Mouse (Mus musculus) brain, embryonic 14.5 days (tissue): ENCODE data around the gene Eif2b3. TPM values are rescaled to one million over a fixed set of nuclear protein-coding genes. Genes with fewer than 3 reads are reported as not detected.
A peak's percentile ranks its signal among the peaks of the same experiment; 100 is the strongest.

Source experiments
- DNase-seq: peaks from one replicate; pipeline ENCODE4 v3.0.0-alpha.2; 2011; ENCODE audit warnings: low read depth
- CTCF ChIP-seq: fragments of 200-500 bp; IDR thresholded peaks from 2 replicates; pipeline ENCODE4 v1.5.1; 2012; ENCODE audit warnings: inconsistent platforms, mild to moderate bottlenecking, moderate library complexity, borderline replicate concordance; ENCODE audit not compliant: insufficient read depth, insufficient read length; ENCODE audit errors: extremely low read depth
- POLR2A ChIP-seq: fragments of 200-500 bp; IDR thresholded peaks from 2 replicates; pipeline ENCODE4 v1.6.1; 2012; ENCODE audit warnings: mild to moderate bottlenecking, inconsistent platforms, borderline replicate concordance; ENCODE audit not compliant: poor library complexity, insufficient read depth, insufficient read length, severe bottlenecking; ENCODE audit errors: extremely low read depth
- polyA plus RNA-seq: library from polyadenylated mRNA; depleted of rRNA; stranded (reverse); fragments of >200 nt; gene quantifications from 2 replicates; pipeline ENCODE4 v1.2.3, GENCODE M21; 2012

The Eif2b3 gene
- polyA plus RNA-seq, 1 experiment = 24.6 TPM

GRCm38 (mm10) chr4:117117931-117118330 lies 98.7 kb downstream of the Eif2b3 start:
- TF ChIP-seq POLR2A (no peak), CTCF (no peak)
- DNase-seq = no peak

GRCm38 (mm10) chr4:117119636-117120035 lies 100.4 kb downstream of the Eif2b3 start:
- no peak for DNase-seq

GRCm38 (mm10) chr4:117120052-117120444 lies 100.8 kb downstream of the Eif2b3 start:
- DNase-seq = no peak

More at GRCm38 (mm10) chr4:117119636-117120035, 100.4 kb downstream of the Eif2b3 start:
- TF ChIP-seq POLR2A (no peak), CTCF (no peak)

DNA sequence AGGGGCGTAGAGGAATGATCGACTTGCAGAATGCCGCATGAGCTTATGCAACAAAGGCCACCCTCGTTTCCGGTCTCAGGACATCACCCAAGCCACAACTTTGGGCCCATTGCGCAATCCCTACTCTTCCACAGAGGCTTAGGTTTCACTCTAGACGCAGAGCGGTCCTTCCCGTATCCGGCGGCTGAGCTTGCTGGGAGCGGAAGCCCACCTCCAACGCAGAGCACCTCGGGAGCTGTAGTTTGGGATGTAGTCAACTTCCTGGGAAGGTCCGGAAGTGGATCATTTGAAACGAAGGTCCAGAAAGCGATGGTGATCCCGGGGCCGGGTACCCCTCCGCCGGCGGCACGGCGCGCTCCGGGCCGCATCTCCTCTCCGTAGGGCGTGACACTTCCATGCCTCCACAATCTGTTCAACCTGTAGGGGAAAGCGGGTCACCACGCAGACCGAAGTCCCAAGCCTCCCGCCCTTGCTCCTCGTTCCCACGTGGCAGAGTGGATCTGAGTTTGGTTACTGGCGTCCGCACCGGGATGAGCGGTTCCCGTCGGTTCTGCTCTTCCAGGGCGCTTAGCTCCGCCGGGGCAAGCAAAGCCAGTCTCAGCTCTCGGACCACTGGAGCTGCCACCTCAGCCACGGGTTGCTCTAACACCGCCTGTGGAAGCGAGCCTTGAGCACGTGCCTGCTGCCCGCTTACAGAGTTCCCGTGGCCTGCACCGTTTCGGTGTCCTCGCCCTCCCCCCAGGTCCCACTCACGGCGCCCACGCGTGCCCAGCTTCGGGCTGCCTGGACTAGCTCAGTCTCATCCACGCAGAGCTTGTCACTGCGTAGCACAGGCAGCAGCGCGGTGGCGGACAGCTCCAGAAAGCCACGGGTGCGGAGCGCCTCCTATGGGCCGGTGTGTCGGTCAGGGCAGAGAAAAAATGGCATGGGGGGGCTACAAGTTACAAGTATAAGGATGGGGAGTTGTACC lies 101.5 kb downstream of the Eif2b3 start:
- TF ChIP-seq CTCF (peak; percentile 83), POLR2A (peak; percentile 42; the same call in 1 of the 2 replicates)
- peak; percentile 99 for DNase-seq

More at GRCm38 (mm10) chr4:117120052-117120444, 100.8 kb downstream of the Eif2b3 start:
- TF ChIP-seq POLR2A (no peak), CTCF (no peak)

GRCm38 (mm10) chr4:117122209-117122608 lies 103.0 kb downstream of the Eif2b3 start:
- no peak for DNase-seq

GRCm38 (mm10) chr4:117123546-117124217 lies 104.5 kb downstream of the Eif2b3 start:
- DNase-seq = no peak
- no peak for TF ChIP-seq POLR2A
- TF ChIP-seq CTCF = no peak

More at GRCm38 (mm10) chr4:117122209-117122608, 103.0 kb downstream of the Eif2b3 start:
- TF ChIP-seq CTCF (no peak), POLR2A (no peak)

- no peak for TF ChIP-seq POLR2A
- TF ChIP-seq CTCF = no peak
- DNase-seq = no peak
Measured at GRCm38 (mm10) chr4:117124218-117124517, 105.0 kb downstream of the Eif2b3 start.

DNA sequence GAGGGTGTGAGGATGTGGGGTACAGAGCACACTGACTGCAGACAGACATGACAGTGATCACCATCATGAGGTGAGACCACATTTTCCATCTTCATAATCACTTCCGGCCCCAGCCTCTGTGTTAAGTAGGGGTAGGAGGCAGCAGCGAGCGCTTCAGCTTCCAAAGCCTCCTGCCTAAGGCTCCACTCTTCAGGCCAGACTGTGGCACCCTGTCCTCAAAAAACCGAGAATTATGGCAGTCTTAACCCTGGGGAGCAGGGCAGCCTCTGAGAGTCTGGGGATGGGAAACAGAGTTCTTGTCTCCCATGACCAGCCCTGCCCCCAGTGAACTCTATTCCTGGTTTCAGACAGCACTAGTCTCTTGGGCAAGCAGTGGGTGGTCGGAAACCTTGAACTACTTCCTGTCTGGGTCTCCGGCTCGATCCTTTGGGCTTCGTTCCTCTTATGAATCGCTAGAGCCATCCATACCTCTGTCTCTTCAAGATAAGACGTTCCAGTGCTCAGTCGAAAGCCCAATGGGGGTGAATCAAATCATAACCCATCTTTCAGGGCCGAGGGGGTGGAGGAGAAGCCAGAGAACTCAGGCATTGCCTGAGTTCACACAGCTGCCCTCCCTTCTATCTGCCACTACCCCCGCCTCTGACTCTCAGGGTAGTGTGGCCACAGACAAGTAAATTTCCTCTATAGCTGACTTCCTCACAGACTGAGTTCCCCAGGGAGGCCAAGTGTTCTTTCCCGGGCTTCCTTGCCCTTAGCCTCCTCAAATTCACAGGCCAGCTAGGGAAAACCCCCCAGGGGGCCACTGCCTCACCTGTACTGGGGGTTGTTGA lies 105.5 kb downstream of the Eif2b3 start:
- no peak for TF ChIP-seq CTCF
- TF ChIP-seq POLR2A = no peak

GRCm38 (mm10) chr4:117125348-117125909 lies 106.2 kb downstream of the Eif2b3 start, which contains the start of gene Btbd19:
Gene Btbd19, minus strand, starts transcription at chr4:117125725.
- peak; percentile 88 for DNase-seq
- no peak for TF ChIP-seq POLR2A
- TF ChIP-seq CTCF = no peak

More for the DNA sequence above, 105.5 kb downstream of the Eif2b3 start:
- no peak for DNase-seq

GRCm38 (mm10) chr4:117125910-117126674 lies 106.9 kb downstream of the Eif2b3 start:
- peak; percentile 46 for DNase-seq
- TF ChIP-seq CTCF (no peak), POLR2A (no peak)

- TF ChIP-seq CTCF (no peak), POLR2A (no peak)
- no peak for DNase-seq
Measured at GRCm38 (mm10) chr4:117126675-117127290, 107.6 kb downstream of the Eif2b3 start, which contains the start of gene Tctex1d4. Gene Tctex1d4, plus strand, starts transcription at chr4:117126794.
